Mouse (Mus musculus) embryonic stem cell, embryonic (primary cell): Measurements from ENCODE around the gene Olfr91.

Experiments
- CTCF ChIA-PET, 4 experiments: fragments of 300-600 bp in 2 of 4; fragments of 350-600 bp in 2 of 4; sonication (Branson Sonifier 250); formaldehyde crosslinking; loops; one replicate each; lab custom pipeline; 2022; ENCODE audit warnings: inconsistent platforms in 2 of 4; lab: Charles Lee
- POLR2A ChIA-PET, 4 experiments: fragments of 300-600 bp in 2 of 4; fragments of 350-600 bp in 2 of 4; sonication (Branson Sonifier 250); formaldehyde crosslinking; loops; one replicate each; lab custom pipeline; 2022; ENCODE audit warnings: antibody characterized with exemption in 4 of 4, inconsistent platforms in 1 of 4; lab: Charles Lee

Olfr91 gene

GRCm38 (mm10) chr17:37072080-37072729, 25.9 kb downstream of the Olfr91 start:
- ChIA-PET POLR2A (interaction anchor here (0.6 to 31.8 kb wide), 30 partner anchors 0 to 125 kb away, joined by 3 to 863 read pairs (median 4); partner anchors contain the start of gene Gabbr1 (in 2 of the 4)), CTCF (interaction anchor here (0.6 to 2.4 kb wide), 7 partner anchors 9 to 1432 kb away, joined by 3 to 11 read pairs (median 5); no protein-coding TSS in a partner anchor)

GRCm38 (mm10) chr17:37070121-37070520, 28.0 kb downstream of the Olfr91 start:
- POLR2A ChIA-PET: interaction anchor here (0.6 to 31.8 kb wide), 20 partner anchors 2 to 142 kb away, joined by 3 to 863 read pairs (median 4); partner anchors contain the start of gene Gabbr1 (in 2 of the 4)
- CTCF ChIA-PET: interaction anchor here in 2 of 4 experiments (0.7 to 1.5 kb wide), 3 partner anchors 20 to 246 kb away, joined by 3 to 9 read pairs (median 3); no protein-coding TSS in a partner anchor

DNA sequence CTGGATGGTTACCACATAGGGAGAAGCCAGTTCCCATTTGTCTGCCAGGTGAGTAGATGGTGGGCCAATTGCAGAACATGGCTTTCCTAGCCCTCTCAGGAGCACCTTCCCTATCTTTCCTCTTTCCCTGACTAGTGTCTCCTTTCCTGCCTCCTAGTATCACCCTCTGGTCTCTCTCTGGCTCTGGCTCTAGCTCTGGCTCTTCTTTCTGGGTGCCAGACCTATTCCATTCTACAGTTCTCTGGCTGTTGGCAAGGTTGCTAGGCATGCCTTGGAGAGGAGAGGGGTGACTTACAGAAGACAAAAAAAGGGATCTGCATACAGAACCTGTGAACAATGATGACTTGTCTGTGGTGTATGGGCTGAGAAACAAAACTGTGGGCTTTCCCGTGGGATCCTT, 30.2 kb downstream of the Olfr91 start:
- CTCF ChIA-PET: interaction anchor here in 1 of 4 experiments (1.4 kb wide), 1 partner anchor 18 kb away, joined by 6 read pairs; no protein-coding TSS in a partner anchor
- POLR2A ChIA-PET: interaction anchor here in 2 of 4 experiments (1.1 to 31.8 kb wide), 6 partner anchors 5 to 93 kb away, joined by 3 to 863 read pairs (median 12); partner anchors contain the start of genes Gabbr1 (in 1 of the 2) and Olfr93 (in 1 of the 2)

- CTCF ChIA-PET: interaction anchor here in 1 of 4 experiments (0.7 kb wide), 2 partner anchors 46 to 1259 kb away, joined by 3 read pairs; no protein-coding TSS in a partner anchor
- POLR2A ChIA-PET: interaction anchor here in 3 of 4 experiments (0.6 to 31.8 kb wide), 7 partner anchors 7 to 127 kb away, joined by 3 to 863 read pairs (median 4); partner anchors contain the start of gene Gabbr1 (in 1 of the 3)
These were observed 32.1 kb downstream of the Olfr91 start for GRCm38 (mm10) chr17:37065993-37066392.

DNA sequence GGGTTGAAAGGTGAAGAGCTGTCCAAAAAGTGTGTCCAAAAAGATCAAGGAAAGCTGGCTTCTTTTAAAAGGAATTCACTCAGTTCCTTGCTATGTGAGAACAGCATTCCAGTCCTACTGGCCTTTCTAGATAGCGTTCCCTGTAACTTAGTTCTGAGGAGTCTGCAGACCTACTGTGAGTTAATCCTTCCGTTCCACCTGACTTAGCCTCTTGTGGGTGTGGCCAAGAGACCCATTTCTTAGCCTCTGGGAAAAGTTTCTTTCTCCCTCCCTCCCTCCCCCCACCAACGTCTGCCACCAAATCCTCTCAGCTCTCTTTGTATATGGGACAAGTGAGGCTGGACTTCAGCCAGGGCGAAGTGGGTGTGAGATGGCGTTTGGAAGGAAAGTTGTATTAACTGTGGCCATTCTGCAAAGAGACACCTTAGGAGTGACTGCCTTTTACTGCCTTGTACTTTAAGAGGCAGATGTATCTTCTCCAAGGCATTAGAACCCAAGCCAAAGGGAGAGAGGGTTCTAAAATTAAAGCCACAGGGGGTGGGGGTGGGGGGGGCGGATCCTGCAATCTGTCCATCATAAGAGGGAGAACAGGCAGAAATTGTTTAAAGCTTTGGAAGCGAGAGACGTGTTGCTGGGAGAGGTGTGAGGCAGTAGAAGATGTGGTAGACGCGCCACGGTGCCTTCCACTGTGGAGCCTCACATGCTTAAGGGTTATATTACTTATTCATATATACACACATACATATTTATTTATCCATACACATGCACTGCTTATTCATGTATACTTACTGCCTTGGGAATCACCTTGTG, 34.2 kb downstream of the Olfr91 start:
- CTCF ChIA-PET: interaction anchor here in 3 of 4 experiments (0.6 to 1.0 kb wide), 7 partner anchors 8 to 1480 kb away, joined by 3 to 11 read pairs (median 3); partner anchors contain the start of gene Gabbr1 (in 1 of the 3)
- POLR2A ChIA-PET: interaction anchor here (0.6 to 31.8 kb wide), 31 partner anchors 6 to 1908 kb away, joined by 3 to 863 read pairs (median 5); partner anchors contain the start of genes Gabbr1 (in 1 of the 4), Ppp1r11 (in 1 of the 4) and Zfp57 (in 1 of the 4)

DNA sequence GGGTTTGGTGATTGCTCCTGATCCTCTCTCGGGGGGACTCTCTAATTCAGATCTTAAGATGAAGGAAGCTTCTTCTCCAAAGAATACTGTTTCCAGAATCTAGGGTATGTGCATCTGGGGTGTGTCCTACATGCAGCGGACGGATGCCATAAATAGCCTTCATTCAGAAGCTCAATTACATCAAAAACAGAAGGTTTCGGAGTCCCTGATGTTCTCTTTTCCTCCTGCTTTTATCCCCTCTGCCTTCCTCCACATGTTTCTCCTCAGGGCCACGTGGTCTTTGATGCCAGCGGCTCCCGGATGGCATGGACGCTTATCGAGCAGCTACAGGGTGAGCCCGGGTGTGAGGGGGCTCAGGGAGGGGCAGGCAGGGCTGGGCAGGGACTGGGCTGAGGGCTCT, 35.0 kb downstream of the Olfr91 start:
- ChIA-PET CTCF (interaction anchor here (0.5 to 2.1 kb wide), 10 partner anchors 9 to 1479 kb away, joined by 3 to 6 read pairs (median 3); partner anchors contain the start of gene Gabbr1 (in 1 of the 4)), POLR2A (interaction anchor here (0.6 to 31.8 kb wide), 28 partner anchors 5 to 218 kb away, joined by 3 to 863 read pairs (median 5); partner anchors contain the start of genes Gabbr1 (in 2 of the 4), Ppp1r11 (in 1 of the 4) and Zfp57 (in 1 of the 4))

GRCm38 (mm10) chr17:37062101-37062641, 35.9 kb downstream of the Olfr91 start:
- POLR2A ChIA-PET: interaction anchor here in 3 of 4 experiments (0.6 to 31.8 kb wide), 22 partner anchors 4 to 139 kb away, joined by 3 to 863 read pairs (median 4); partner anchors contain the start of genes Gabbr1 (in 2 of the 3) and Ppp1r11 (in 1 of the 3)
- CTCF ChIA-PET: interaction anchor here in 3 of 4 experiments (0.5 to 2.1 kb wide), 9 partner anchors 12 to 148 kb away, joined by 3 to 6 read pairs (median 3); no protein-coding TSS in a partner anchor

- CTCF ChIA-PET: interaction anchor here in 2 of 4 experiments (0.9 to 2.1 kb wide), 7 partner anchors 11 to 147 kb away, joined by 3 to 6 read pairs (median 3); no protein-coding TSS in a partner anchor
- POLR2A ChIA-PET: interaction anchor here in 3 of 4 experiments (0.7 to 31.8 kb wide), 22 partner anchors 3 to 1240 kb away, joined by 3 to 863 read pairs (median 4); partner anchors contain the start of genes Gabbr1 (in 3 of the 3), Ier3 (in 1 of the 3) and Ppp1r11 (in 1 of the 3)
These were observed 36.6 kb downstream of the Olfr91 start for GRCm38 (mm10) chr17:37061435-37061834.

GRCm38 (mm10) chr17:37056957-37057356, 41.1 kb downstream of the Olfr91 start:
- CTCF ChIA-PET: interaction anchor here in 1 of 4 experiments (0.6 to 0.7 kb wide), 2 partner anchors 39 to 146 kb away, joined by 3 to 5 read pairs; no protein-coding TSS in a partner anchor
- POLR2A ChIA-PET: interaction anchor here (0.6 to 31.8 kb wide), 10 partner anchors 9 to 32 kb away, joined by 3 to 863 read pairs (median 4); no protein-coding TSS in a partner anchor

- ChIA-PET POLR2A (interaction anchor here (0.6 to 31.8 kb wide), 25 partner anchors 10 to 105 kb away, joined by 3 to 863 read pairs (median 15); partner anchors contain the start of genes 2410137M14Rik (in 1 of the 4) and Zfp57 (in 1 of the 4)), CTCF (interaction anchor here in 1 of 4 experiments (0.8 to 2.6 kb wide), 3 partner anchors 23 to 138 kb away, joined by 3 to 9 read pairs (median 6); no protein-coding TSS in a partner anchor)
These were observed 46.3 kb downstream of the Olfr91 start for GRCm38 (mm10) chr17:37051745-37052144.

GRCm38 (mm10) chr17:37050876-37051275, 47.2 kb downstream of the Olfr91 start:
- POLR2A ChIA-PET: interaction anchor here (0.6 to 31.8 kb wide), 70 partner anchors 9 to 816 kb away, joined by 3 to 863 read pairs (median 5); partner anchors contain the start of genes 2410137M14Rik (in 2 of the 4), H2-M5 (in 2 of the 4), Mog (in 1 of the 4) and Trim15 (in 1 of the 4)
- CTCF ChIA-PET: interaction anchor here (0.5 to 2.6 kb wide), 19 partner anchors 9 to 225 kb away, joined by 3 to 20 read pairs (median 5); partner anchors contain the start of gene Zfp57 (in 1 of the 4)

GRCm38 (mm10) chr17:37050399-37050798, 47.7 kb downstream of the Olfr91 start:
- POLR2A ChIA-PET: interaction anchor here (0.5 to 31.8 kb wide), 95 partner anchors 9 to 1377 kb away, joined by 3 to 863 read pairs (median 5); partner anchors contain the start of genes H2-M5 (in 2 of the 4), Mog (in 2 of the 4), Zfp57 (in 2 of the 4) and 2410137M14Rik (in 1 of the 4)

DNA sequence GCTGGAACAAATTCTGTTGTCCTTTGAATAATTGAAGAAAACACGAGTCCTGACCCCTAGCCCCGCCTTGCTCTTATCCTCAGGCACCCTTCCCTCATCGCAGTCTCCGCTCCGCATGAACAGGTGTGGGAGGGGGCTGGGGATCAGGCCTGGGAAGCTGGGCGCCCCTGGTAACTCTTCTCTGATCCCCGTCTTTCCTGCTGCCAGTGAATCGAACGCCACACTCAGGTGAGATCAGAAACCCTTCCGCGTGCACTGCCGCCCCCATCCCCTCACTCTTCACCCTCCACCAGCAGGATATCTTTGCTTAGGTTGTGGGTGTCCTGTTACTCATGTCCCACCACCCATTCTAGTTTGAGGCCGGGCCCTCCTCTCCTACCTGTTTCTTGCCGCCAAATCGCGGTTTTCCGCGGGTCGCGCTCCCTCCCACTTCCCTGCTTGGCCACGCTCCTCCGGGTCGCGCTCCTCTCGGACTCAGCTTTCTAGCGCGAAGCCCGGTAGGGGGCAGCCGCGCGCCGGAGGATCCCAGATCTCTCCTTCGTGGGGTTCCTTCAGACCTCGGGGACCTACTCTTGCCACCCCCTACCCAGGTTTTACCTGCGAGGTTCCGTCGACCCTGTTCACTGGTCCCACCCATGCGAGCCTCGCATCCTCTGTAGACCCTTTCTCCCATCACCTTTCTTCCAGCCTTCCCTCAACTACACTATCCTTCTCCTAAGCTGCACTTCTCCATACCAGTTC, 48.3 kb downstream of the Olfr91 start:
- ChIA-PET CTCF (interaction anchor here (0.6 to 2.6 kb wide), 45 partner anchors 10 to 224 kb away, joined by 3 to 20 read pairs (median 4); partner anchors contain the start of gene Trim26 (in 1 of the 4)), POLR2A (interaction anchor here in 3 of 4 experiments (0.5 to 31.8 kb wide), 96 partner anchors 9 to 1376 kb away, joined by 3 to 863 read pairs (median 5); partner anchors contain the start of genes H2-M5 (in 2 of the 3), Mog (in 2 of the 3), Zfp57 (in 2 of the 3) and 2410137M14Rik (in 1 of the 3))

More at GRCm38 (mm10) chr17:37050399-37050798, 47.7 kb downstream of the Olfr91 start:
- CTCF ChIA-PET: interaction anchor here (0.6 to 2.6 kb wide), 43 partner anchors 9 to 224 kb away, joined by 3 to 20 read pairs (median 4); partner anchors contain the start of gene Zfp57 (in 1 of the 4)

- ChIA-PET CTCF (interaction anchor here in 2 of 4 experiments (0.6 to 1.0 kb wide), 4 partner anchors 14 to 151 kb away, joined by 3 to 4 read pairs (median 3); no protein-coding TSS in a partner anchor), POLR2A (interaction anchor here in 3 of 4 experiments (0.6 to 31.8 kb wide), 20 partner anchors 8 to 211 kb away, joined by 3 to 863 read pairs (median 5); partner anchors contain the start of gene Trim26 (in 1 of the 3))
These were observed 49.7 kb downstream of the Olfr91 start for GRCm38 (mm10) chr17:37048383-37048782.

DNA sequence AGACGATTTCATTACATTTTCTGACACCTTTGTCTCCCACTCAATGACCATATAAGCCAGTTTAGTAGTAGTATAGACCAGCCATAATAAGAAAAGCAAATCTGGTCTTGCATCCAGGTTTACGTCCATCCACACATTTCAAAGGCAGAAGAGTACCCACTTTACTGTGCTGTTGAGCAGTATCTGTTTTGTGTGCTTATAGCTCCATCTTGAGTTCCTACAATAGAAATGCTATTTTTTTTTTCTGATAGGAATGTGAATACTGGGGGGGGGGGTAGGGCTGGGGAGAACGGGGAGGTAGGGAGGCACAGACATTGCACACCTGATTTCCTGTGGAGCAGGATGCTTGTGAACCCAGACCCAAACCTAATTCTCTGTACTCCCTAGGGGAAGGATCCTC, 50.1 kb downstream of the Olfr91 start:
- CTCF ChIA-PET: interaction anchor here in 3 of 4 experiments (0.6 to 1.0 kb wide), 8 partner anchors 14 to 1344 kb away, joined by 3 to 14 read pairs (median 3); no protein-coding TSS in a partner anchor

More for the DNA sequence above, 50.1 kb downstream of the Olfr91 start:
- POLR2A ChIA-PET: interaction anchor here (0.6 to 31.8 kb wide), 23 partner anchors 9 to 211 kb away, joined by 3 to 863 read pairs (median 5); partner anchors contain the start of gene Trim26 (in 1 of the 4)
